Mouse (Mus musculus) forebrain, embryonic 10.5 days (tissue): ENCODE results near the gene Pfkfb1. TPM values are rescaled to one million over a fixed set of nuclear protein-coding genes. Genes with fewer than 3 reads are reported as not detected.

Experiments used
- DNase-seq: peaks from one replicate; pipeline ENCODE4 v3.0.0-alpha.2; 2017; ENCODE audit warnings: low spot score; ENCODE audit errors: extremely low spot score
- H3K27ac ChIP-seq: fragments of 300-500 bp; sonication (generic); 2 replicates; pipeline ENCODE4 v1.5.1; 2016; ENCODE audit warnings: mild to moderate bottlenecking
- H3K27me3 ChIP-seq: fragments of 300-500 bp; sonication (generic); 2 replicates; pipeline ENCODE4 v1.6.1; 2016; ENCODE audit warnings: mild to moderate bottlenecking; ENCODE audit not compliant: poor library complexity, severe bottlenecking
- H3K36me3 ChIP-seq: fragments of 300-500 bp; sonication (generic); replicated peaks from 2 replicates; pipeline ENCODE4 v1.6.1; 2016; ENCODE audit warnings: mild to moderate bottlenecking, moderate library complexity
- H3K4me1 ChIP-seq: fragments of 300-500 bp; sonication (generic); 2 replicates; pipeline ENCODE4 v1.6.1; 2016
- H3K4me3 ChIP-seq: fragments of 300-500 bp; sonication (generic); 2 replicates; pipeline ENCODE4 v1.5.1; 2016; ENCODE audit warnings: mild to moderate bottlenecking, moderate library complexity
- H3K9me3 ChIP-seq: fragments of 300-500 bp; sonication (generic); 2 replicates; pipeline ENCODE4 v1.6.1; 2016; ENCODE audit warnings: mild to moderate bottlenecking, moderate library complexity
- WGBS: fragments of 180-500 bp; shearing (Covaris S2); methylation state at CpG from one replicate; pipeline ENCODE4 v1.1.7; 2016; 5-methylcytosine and 5-hydroxymethylcytosine counted together
- polyA plus RNA-seq: library from polyadenylated mRNA; unstranded; fragments of >200 nt; fragmentation: Nextera tagmentation; extraction: Ambion mirVana; gene quantifications from 2 replicates; pipeline ENCODE4 v1.2.1, GENCODE M21; 2016

Pfkfb1 gene
- 7.2 and 7.9 TPM in 2 replicates for polyA plus RNA-seq

- Histone ChIP-seq H3K9me3 (no peaks in the 10 kb centered on the region), H3K4me3 (peak within 1 kb of the TSS; percentile 59), H3K36me3 (peaks cover 26% of the 10 kb centered on the region), H3K27ac (peak within 1 kb of the TSS; percentile 89), H3K4me1 (no peaks in the 10 kb centered on the region), H3K27me3 (peaks cover 51% of the 10 kb centered on the region)
- DNase-seq = peak; percentile 70
- WGBS = 21% methylated on average over 35 of the region's 35 CpGs
These were observed at the start of gene Pfkfb1 for GRCm38 (mm10) chrX:150588023-150588764. TSS of gene Pfkfb1 (plus strand) at chrX:150588229.

- peaks cover 13% of the 10 kb centered on the region for H3K36me3 ChIP-seq
- 85% methylated on average over 2 of the region's 2 CpGs for WGBS
- no peak overlapping the region for H3K27ac ChIP-seq
- DNase-seq = no peak
- H3K27me3 ChIP-seq = peaks cover 11% of the 10 kb centered on the region
- no peaks in the 10 kb centered on the region for H3K9me3 ChIP-seq
- H3K4me1 ChIP-seq = no peaks in the 10 kb centered on the region
- no peak overlapping the region for H3K4me3 ChIP-seq
These were observed 47.9 kb upstream of the Pfkfb1 start for GRCm38 (mm10) chrX:150540111-150540510.

- peaks cover 13% of the 10 kb centered on the region for H3K36me3 ChIP-seq
- DNase-seq = no peak
- H3K4me3 ChIP-seq = no peak overlapping the region
- no peak overlapping the region for H3K27ac ChIP-seq
- H3K9me3 ChIP-seq = no peaks in the 10 kb centered on the region
- peaks cover 11% of the 10 kb centered on the region for H3K27me3 ChIP-seq
- no peaks in the 10 kb centered on the region for H3K4me1 ChIP-seq
These were observed 46.3 kb upstream of the Pfkfb1 start for GRCm38 (mm10) chrX:150541684-150542083.

GRCm38 (mm10) chrX:150547239-150547638 is 40.8 kb upstream of the Pfkfb1 start, which contains the start of gene Alas2:
TSS of gene Alas2 (plus strand) at chrX:150547375.
- H3K4me1 ChIP-seq = no peaks in the 10 kb centered on the region
- no peaks in the 10 kb centered on the region for H3K9me3 ChIP-seq
- H3K27me3 ChIP-seq = peaks cover 57% of the 10 kb centered on the region
- 43% methylated on average over 5 of the region's 5 CpGs for WGBS
- H3K36me3 ChIP-seq = peaks cover 37% of the 10 kb centered on the region
- H3K4me3 ChIP-seq = no peak within 1 kb of the TSS
- DNase-seq = no peak
- no peak within 1 kb of the TSS for H3K27ac ChIP-seq

- WGBS = 84% methylated on average over 3 of the region's 3 CpGs
- H3K27ac ChIP-seq = no peak overlapping the region
- H3K9me3 ChIP-seq = no peaks in the 10 kb centered on the region
- DNase-seq = no peak
- H3K36me3 ChIP-seq = peaks cover 41% of the 10 kb centered on the region
- H3K4me1 ChIP-seq = no peaks in the 10 kb centered on the region
- H3K4me3 ChIP-seq = no peak overlapping the region
- peaks cover 72% of the 10 kb centered on the region for H3K27me3 ChIP-seq
These were observed 38.4 kb upstream of the Pfkfb1 start for GRCm38 (mm10) chrX:150549639-150550038.

- 90% methylated on average over 2 of the region's 2 CpGs for whole genome bisulfite sequencing
- H3K27me3 ChIP-seq = peaks cover 87% of the 10 kb centered on the region
These were observed 36.0 kb upstream of the Pfkfb1 start for GRCm38 (mm10) chrX:150551986-150552385.

GRCm38 (mm10) chrX:150554032-150554431 is 34.0 kb upstream of the Pfkfb1 start:
- 88% methylated on average over 3 of the region's 3 CpGs for WGBS
- no peaks in the 10 kb centered on the region for H3K9me3 ChIP-seq
- H3K27ac ChIP-seq = no peak overlapping the region
- no peaks in the 10 kb centered on the region for H3K4me1 ChIP-seq
- no peak for DNase-seq
- peaks cover 85% of the 10 kb centered on the region for H3K27me3 ChIP-seq
- peaks cover 39% of the 10 kb centered on the region for H3K36me3 ChIP-seq
- no peak overlapping the region for H3K4me3 ChIP-seq

More at GRCm38 (mm10) chrX:150551986-150552385, 36.0 kb upstream of the Pfkfb1 start:
- Histone ChIP-seq H3K27ac (no peak overlapping the region), H3K4me3 (no peak overlapping the region), H3K9me3 (no peaks in the 10 kb centered on the region), H3K4me1 (no peaks in the 10 kb centered on the region), H3K36me3 (peaks cover 38% of the 10 kb centered on the region)
- DNase-seq = no peak

- 90% methylated on average over 12 of the region's 12 CpGs for WGBS
- Histone ChIP-seq H3K27ac (no peak overlapping the region), H3K27me3 (peaks cover 67% of the 10 kb centered on the region), H3K4me1 (no peaks in the 10 kb centered on the region), H3K9me3 (no peaks in the 10 kb centered on the region), H3K36me3 (peaks cover 32% of the 10 kb centered on the region), H3K4me3 (no peak overlapping the region)
- no peak for DNase-seq
These were observed 23.2 kb upstream of the Pfkfb1 start for GRCm38 (mm10) chrX:150564644-150565357.

GRCm38 (mm10) chrX:150581921-150582320 is 6.1 kb upstream of the Pfkfb1 start:
- H3K4me3 ChIP-seq = no peak overlapping the region
- H3K36me3 ChIP-seq = peaks cover 70% of the 10 kb centered on the region
- no peaks in the 10 kb centered on the region for H3K4me1 ChIP-seq
- no peaks in the 10 kb centered on the region for H3K9me3 ChIP-seq
- H3K27me3 ChIP-seq = peaks cover 21% of the 10 kb centered on the region
- no peak for DNase-seq
- H3K27ac ChIP-seq = no peak overlapping the region

GRCm38 (mm10) chrX:150585116-150585515 is 2.9 kb upstream of the Pfkfb1 start:
- Histone ChIP-seq H3K4me3 (no peak overlapping the region), H3K9me3 (no peaks in the 10 kb centered on the region), H3K27ac (no peak overlapping the region), H3K4me1 (no peaks in the 10 kb centered on the region), H3K27me3 (peaks cover 37% of the 10 kb centered on the region), H3K36me3 (peaks cover 55% of the 10 kb centered on the region)
- DNase-seq = no peak
- 93% methylated on average over 8 of the region's 8 CpGs for WGBS

- Histone ChIP-seq H3K4me1 (no peaks in the 10 kb centered on the region), H3K27ac (peak within 1 kb of the TSS; percentile 89; the same call in 1 of the 2 replicates), H3K27me3 (peaks cover 64% of the 10 kb centered on the region), H3K9me3 (no peaks in the 10 kb centered on the region), H3K4me3 (peak within 1 kb of the TSS; percentile 59; the same call in 1 of the 2 replicates), H3K36me3 (peaks cover 13% of the 10 kb centered on the region)
- DNase-seq = no peak
- 83% methylated on average over 5 of the region's 5 CpGs for WGBS
These were observed 1.7 kb downstream of the Pfkfb1 start, which contains the start of gene Apex2 for GRCm38 (mm10) chrX:150589696-150590095. TSS of gene Apex2 (minus strand) at chrX:150589868.

- no peak overlapping the region for H3K4me3 ChIP-seq
- H3K9me3 ChIP-seq = no peaks in the 10 kb centered on the region
- DNase-seq = no peak
- H3K36me3 ChIP-seq = no peaks in the 10 kb centered on the region
- H3K27me3 ChIP-seq = peaks cover 50% of the 10 kb centered on the region
- no peaks in the 10 kb centered on the region for H3K4me1 ChIP-seq
- no peak overlapping the region for H3K27ac ChIP-seq
- WGBS = 90% methylated on average over 12 of the region's 12 CpGs
These were observed 5.4 kb downstream of the Pfkfb1 start for GRCm38 (mm10) chrX:150593266-150594035.
